Mouse (Mus musculus): ENCODE results near the gene Trim41. TPM values are rescaled to one million over a fixed set of nuclear protein-coding genes. Genes with fewer than 3 reads are reported as not detected.
A peak's percentile ranks its signal among the peaks of the same experiment; 100 is the strongest.

Trim41 gene
- polyA plus RNA-seq, 1 experiment from 2014 or later, result 4.5 TPM

DNA sequence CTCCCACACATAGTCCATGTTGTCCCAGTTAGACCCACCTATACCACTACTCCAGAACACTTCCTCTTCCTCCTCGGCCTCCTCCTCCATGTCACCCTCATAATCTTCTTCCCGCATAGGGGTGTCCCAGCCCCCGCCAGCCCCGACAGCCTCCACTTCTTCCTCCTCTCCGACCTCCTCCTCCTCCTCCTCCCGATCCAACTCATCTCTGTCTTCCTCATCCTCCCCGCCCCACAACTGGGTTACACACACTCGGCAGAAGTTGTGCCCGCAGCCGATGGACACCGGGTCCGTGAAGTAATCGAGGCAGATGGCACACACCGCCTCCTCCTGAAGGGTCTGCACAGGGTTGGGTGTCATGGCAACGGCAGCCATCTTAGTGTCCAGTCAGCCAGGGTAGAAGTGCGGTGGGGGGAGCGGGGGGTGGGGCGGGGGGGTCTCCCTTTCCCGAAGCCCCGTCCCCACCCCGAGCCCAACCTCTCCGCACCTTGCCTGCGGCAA is 822 bp downstream of the Trim41 start:
- peak overlapping the region; percentile 95 for H3K4me3 ChIP-seq (ENCODE audit: low read depth, low read length)

DNA sequence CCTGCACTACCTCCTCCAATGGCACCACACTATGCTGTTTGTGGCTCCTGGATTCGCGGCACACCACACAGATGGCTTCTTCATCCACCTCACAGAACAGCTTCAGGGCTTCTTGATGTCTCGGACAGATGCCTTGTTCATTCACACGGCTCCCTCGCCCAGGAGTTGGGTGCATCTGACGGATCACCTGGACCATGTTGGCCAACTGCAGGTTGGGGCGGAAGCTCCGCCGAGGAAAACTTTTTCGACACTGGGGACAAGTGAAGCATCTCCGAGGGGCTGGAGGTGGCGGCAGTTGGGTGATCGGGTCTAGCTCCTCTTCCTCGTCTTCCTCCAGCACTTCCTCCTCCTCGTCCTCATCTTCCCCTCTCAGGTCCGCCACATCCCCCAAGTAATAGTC is 1.3 kb downstream of the Trim41 start:
- H3K27ac ChIP-seq (ENCODE audit: low read depth, low read length), result no peak overlapping the region
- 64% methylated on average over 16 of the region's 16 CpGs for WGBS
- H3K36me3 ChIP-seq (ENCODE audit: control insufficient read depth, insufficient read depth, low read length), result peaks cover 17% of the 10 kb centered on the region
- H3K27me3 ChIP-seq (replicated peaks; ENCODE audit: control insufficient read depth, insufficient read depth, low read length), result no peaks in the 10 kb centered on the region
- H3K4me1 ChIP-seq (replicated peaks; ENCODE audit: control insufficient read depth, insufficient read depth, low read length), result peaks cover 22% of the 10 kb centered on the region
- no peak for ATAC-seq (replicated peaks; ENCODE audit: low FRiP score)
- H3K4me3 ChIP-seq (ENCODE audit: low read depth, low read length), result peak overlapping the region; percentile 95
- peak overlapping the region; percentile 80 for H3K9ac ChIP-seq (ENCODE audit: low read depth, low read length)
- H3K4me2 ChIP-seq, result peak overlapping the region; percentile 73
- DNase-seq (ENCODE audit: low spot score), result no peak
- no peaks in the 10 kb centered on the region for H3K9me3 ChIP-seq (ENCODE audit: control insufficient read depth, low read length)

More for the DNA sequence above, 822 bp downstream of the Trim41 start:
- Histone ChIP-seq H3K27ac (ENCODE audit: low read depth, low read length) (peak overlapping the region; percentile 86), H3K4me1 (replicated peaks; ENCODE audit: control insufficient read depth, insufficient read depth, low read length) (peaks cover 22% of the 10 kb centered on the region), H3K4me2 (peak overlapping the region; percentile 73), H3K9ac (ENCODE audit: low read depth, low read length) (peak overlapping the region; percentile 80), H3K36me3 (ENCODE audit: control insufficient read depth, insufficient read depth, low read length) (peaks cover 14% of the 10 kb centered on the region), H3K9me3 (ENCODE audit: control insufficient read depth, low read length) (no peaks in the 10 kb centered on the region), H3K27me3 (replicated peaks; ENCODE audit: control insufficient read depth, insufficient read depth, low read length) (no peaks in the 10 kb centered on the region)
- 4% methylated on average over 19 of the region's 23 CpGs for WGBS
- peak; percentile 62 for DNase-seq (ENCODE audit: low spot score)
- peak; percentile 34 for ATAC-seq (replicated peaks; ENCODE audit: low FRiP score)

GRCm38 (mm10) chr11:48813782-48814181 is 3.4 kb downstream of the Trim41 start:
- H3K4me1 ChIP-seq (replicated peaks; ENCODE audit: control insufficient read depth, insufficient read depth, low read length), result peaks cover 18% of the 10 kb centered on the region
- no peak overlapping the region for H3K4me3 ChIP-seq (ENCODE audit: low read depth, low read length)
- H3K36me3 ChIP-seq (ENCODE audit: control insufficient read depth, insufficient read depth, low read length), result peaks cover 24% of the 10 kb centered on the region
- H3K9me3 ChIP-seq (ENCODE audit: control insufficient read depth, low read length), result no peaks in the 10 kb centered on the region
- no peak for DNase-seq (ENCODE audit: low spot score)
- no peak overlapping the region for H3K9ac ChIP-seq (ENCODE audit: low read depth, low read length)
- no peaks in the 10 kb centered on the region for H3K27me3 ChIP-seq (replicated peaks; ENCODE audit: control insufficient read depth, insufficient read depth, low read length)
- H3K4me2 ChIP-seq, result no peak overlapping the region
- ATAC-seq (replicated peaks; ENCODE audit: low FRiP score), result no peak
- no peak overlapping the region for H3K27ac ChIP-seq (ENCODE audit: low read depth, low read length)

- ATAC-seq (replicated peaks; ENCODE audit: low FRiP score) (no peak), DNase-seq (ENCODE audit: low spot score) (no peak)
Measured at GRCm38 (mm10) chr11:48810142-48810541, 7.0 kb downstream of the Trim41 start.

DNA sequence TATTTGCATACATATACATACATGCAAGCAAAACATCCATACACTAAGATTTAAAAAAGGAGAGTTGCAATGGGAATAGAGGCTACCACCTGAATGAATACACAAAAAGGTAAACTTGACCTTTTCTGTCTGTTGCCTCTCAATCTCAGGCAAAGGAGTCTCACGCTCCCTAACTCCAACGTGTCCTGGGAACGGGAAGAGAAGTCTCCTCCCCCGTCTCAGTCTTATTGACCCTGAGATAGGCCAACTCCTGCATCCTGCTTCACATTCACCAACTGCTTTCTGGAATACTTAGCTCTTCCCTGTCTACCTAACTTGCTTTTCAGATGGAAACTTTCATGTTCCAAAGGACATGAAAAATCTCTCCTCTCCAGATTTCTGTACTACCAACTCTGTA is 7.7 kb downstream of the Trim41 start:
- no peak for DNase-seq (ENCODE audit: low spot score)
- 67% methylated on average over 4 of the region's 4 CpGs for WGBS

More at GRCm38 (mm10) chr11:48810142-48810541, 7.0 kb downstream of the Trim41 start:
- Histone ChIP-seq H3K9me3 (ENCODE audit: control insufficient read depth, low read length) (no peaks in the 10 kb centered on the region), H3K4me3 (ENCODE audit: low read depth, low read length) (no peak overlapping the region), H3K4me1 (replicated peaks; ENCODE audit: control insufficient read depth, insufficient read depth, low read length) (peaks cover 11% of the 10 kb centered on the region), H3K36me3 (ENCODE audit: control insufficient read depth, insufficient read depth, low read length) (peaks cover 44% of the 10 kb centered on the region), H3K27me3 (replicated peaks; ENCODE audit: control insufficient read depth, insufficient read depth, low read length) (no peaks in the 10 kb centered on the region), H3K27ac (ENCODE audit: low read depth, low read length) (no peak overlapping the region), H3K4me2 (no peak overlapping the region), H3K9ac (ENCODE audit: low read depth, low read length) (no peak overlapping the region)
- WGBS, result 78% methylated on average over 2 of the region's 2 CpGs

GRCm38 (mm10) chr11:48808737-48809433 is 8.3 kb downstream of the Trim41 start:
- H3K9me3 ChIP-seq (ENCODE audit: control insufficient read depth, low read length), result no peaks in the 10 kb centered on the region
- H3K36me3 ChIP-seq (ENCODE audit: control insufficient read depth, insufficient read depth, low read length), result peaks cover 52% of the 10 kb centered on the region
- no peak overlapping the region for H3K27ac ChIP-seq (ENCODE audit: low read depth, low read length)
- no peak overlapping the region for H3K9ac ChIP-seq (ENCODE audit: low read depth, low read length)
- no peak for ATAC-seq (replicated peaks; ENCODE audit: low FRiP score)
- no peak for DNase-seq (ENCODE audit: low spot score)
- no peaks in the 10 kb centered on the region for H3K27me3 ChIP-seq (replicated peaks; ENCODE audit: control insufficient read depth, insufficient read depth, low read length)
- 78% methylated on average over 16 of the region's 16 CpGs for WGBS
- no peak overlapping the region for H3K4me2 ChIP-seq
- H3K4me1 ChIP-seq (replicated peaks; ENCODE audit: control insufficient read depth, insufficient read depth, low read length), result no peaks in the 10 kb centered on the region
- no peak overlapping the region for H3K4me3 ChIP-seq (ENCODE audit: low read depth, low read length)

More for the DNA sequence above, 7.7 kb downstream of the Trim41 start:
- no peaks in the 10 kb centered on the region for H3K27me3 ChIP-seq (replicated peaks; ENCODE audit: control insufficient read depth, insufficient read depth, low read length)
- peaks cover 46% of the 10 kb centered on the region for H3K36me3 ChIP-seq (ENCODE audit: control insufficient read depth, insufficient read depth, low read length)
- peaks cover 4% of the 10 kb centered on the region; the same call in 1 of the 2 replicates for H3K4me1 ChIP-seq (replicated peaks; ENCODE audit: control insufficient read depth, insufficient read depth, low read length)
- H3K4me2 ChIP-seq, result no peak overlapping the region
- no peak overlapping the region for H3K27ac ChIP-seq (ENCODE audit: low read depth, low read length)
- H3K4me3 ChIP-seq (ENCODE audit: low read depth, low read length), result no peak overlapping the region
- H3K9ac ChIP-seq (ENCODE audit: low read depth, low read length), result no peak overlapping the region
- no peak for ATAC-seq (replicated peaks; ENCODE audit: low FRiP score)
- no peaks in the 10 kb centered on the region for H3K9me3 ChIP-seq (ENCODE audit: control insufficient read depth, low read length)

- Histone ChIP-seq H3K27me3 (replicated peaks; ENCODE audit: control insufficient read depth, insufficient read depth, low read length) (no peaks in the 10 kb centered on the region), H3K9me3 (ENCODE audit: control insufficient read depth, low read length) (no peaks in the 10 kb centered on the region), H3K27ac (ENCODE audit: low read depth, low read length) (no peak overlapping the region), H3K36me3 (ENCODE audit: control insufficient read depth, insufficient read depth, low read length) (peaks cover 57% of the 10 kb centered on the region), H3K4me3 (ENCODE audit: low read depth, low read length) (no peak overlapping the region), H3K4me1 (replicated peaks; ENCODE audit: control insufficient read depth, insufficient read depth, low read length) (no peaks in the 10 kb centered on the region), H3K4me2 (no peak overlapping the region), H3K9ac (ENCODE audit: low read depth, low read length) (no peak overlapping the region)
- ATAC-seq (replicated peaks; ENCODE audit: low FRiP score), result no peak
- no peak for DNase-seq (ENCODE audit: low spot score)
Measured at GRCm38 (mm10) chr11:48808304-48808646, 8.9 kb downstream of the Trim41 start.

DNA sequence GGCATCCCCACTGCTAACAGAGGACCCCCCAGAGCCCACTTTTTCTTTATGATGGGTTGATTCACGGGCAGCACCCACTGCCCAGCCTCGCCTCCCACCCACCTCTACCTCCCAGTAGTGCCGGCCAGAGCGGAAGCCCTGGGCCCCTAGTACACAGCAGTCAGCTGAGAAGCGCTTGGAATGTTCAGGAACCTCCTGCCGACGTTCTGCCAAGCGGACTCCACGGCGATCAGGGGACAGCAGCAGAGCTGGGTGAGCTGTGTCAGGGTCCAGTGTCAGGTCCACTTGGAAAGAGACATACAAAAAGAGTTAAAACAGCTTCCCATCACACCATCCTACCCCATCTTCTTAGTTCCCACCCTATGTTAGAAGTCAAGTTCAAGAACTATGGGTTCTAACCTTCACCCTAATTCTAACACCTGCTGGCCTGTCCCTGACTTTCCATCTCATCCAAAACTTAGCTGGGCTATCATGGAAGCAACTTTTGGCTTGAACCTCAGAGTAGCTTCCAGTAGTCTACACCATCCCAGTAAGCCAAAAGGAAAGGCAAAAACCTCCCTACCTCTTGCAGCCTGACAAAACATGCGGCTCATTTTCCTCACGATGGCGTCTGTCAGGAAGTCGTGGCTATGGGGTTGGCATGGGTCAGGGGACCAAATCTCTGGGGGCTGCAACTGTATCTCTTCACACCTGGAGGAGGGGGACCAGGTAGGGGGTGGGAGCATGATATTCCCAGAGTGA is 9.4 kb downstream of the Trim41 start:
- peak; percentile 45 for ATAC-seq (replicated peaks; ENCODE audit: low FRiP score)
- H3K9ac ChIP-seq (ENCODE audit: low read depth, low read length), result no peak overlapping the region

More for the DNA sequence above, 9.4 kb downstream of the Trim41 start:
- Histone ChIP-seq H3K4me2 (no peak overlapping the region), H3K27ac (ENCODE audit: low read depth, low read length) (peak overlapping the region; percentile 34; the same call in 1 of the 2 replicates), H3K4me1 (replicated peaks; ENCODE audit: control insufficient read depth, insufficient read depth, low read length) (0 out of 2 replicates have a peak, but pooled peaks cover 4% of the 10 kb centered on the region), H3K4me3 (ENCODE audit: low read depth, low read length) (no peak overlapping the region), H3K9me3 (ENCODE audit: control insufficient read depth, low read length) (no peaks in the 10 kb centered on the region), H3K36me3 (ENCODE audit: control insufficient read depth, insufficient read depth, low read length) (peaks cover 60% of the 10 kb centered on the region), H3K27me3 (replicated peaks; ENCODE audit: control insufficient read depth, insufficient read depth, low read length) (no peaks in the 10 kb centered on the region)
- no peak for DNase-seq (ENCODE audit: low spot score)
- 56% methylated on average over 14 of the region's 14 CpGs for WGBS
